Mouse (Mus musculus) forebrain, embryonic 13.5 days (tissue): ENCODE measurements around the gene Olfr1411. TPM values are rescaled to one million over a fixed set of nuclear protein-coding genes. Genes with fewer than 3 reads are reported as not detected.

Experiments used
- ATAC-seq: fragments of 200-750 bp; cut with Nextera tagmentation; 2 replicates; pipeline ENCODE4 v1.8.0; 2017
- H3K27ac ChIP-seq: fragments of 300-500 bp; sonication (generic); 2 replicates; pipeline ENCODE4 v1.5.1; 2015; ENCODE audit warnings: inconsistent platforms, mild to moderate bottlenecking, moderate library complexity
- H3K27me3 ChIP-seq: fragments of 300-500 bp; sonication (generic); 2 replicates; pipeline ENCODE4 v1.6.1; 2015; ENCODE audit warnings: mild to moderate bottlenecking, inconsistent platforms
- H3K36me3 ChIP-seq: fragments of 300-500 bp; sonication (generic); 2 replicates; pipeline ENCODE4 v1.6.1; 2015; ENCODE audit warnings: mild to moderate bottlenecking, inconsistent platforms; ENCODE audit not compliant: poor library complexity, severe bottlenecking
- H3K4me1 ChIP-seq: fragments of 300-500 bp; sonication (generic); 2 replicates; pipeline ENCODE4 v1.6.1; 2015; ENCODE audit warnings: inconsistent platforms
- H3K4me2 ChIP-seq: fragments of 300-500 bp; sonication (generic); 2 replicates; pipeline ENCODE4 v1.6.1; 2015; ENCODE audit warnings: inconsistent platforms, mild to moderate bottlenecking, moderate library complexity
- H3K4me3 ChIP-seq: fragments of 300-500 bp; sonication (generic); 2 replicates; pipeline ENCODE4 v1.5.1; 2015; ENCODE audit warnings: mild to moderate bottlenecking, inconsistent platforms
- H3K9ac ChIP-seq: fragments of 300-500 bp; sonication (generic); 2 replicates; pipeline ENCODE4 v1.6.1; 2015; ENCODE audit warnings: mild to moderate bottlenecking, inconsistent platforms
- H3K9me3 ChIP-seq: fragments of 300-500 bp; sonication (generic); replicated peaks from 2 replicates; pipeline ENCODE4 v1.6.1; 2016; ENCODE audit warnings: inconsistent platforms
- WGBS: fragments of 180-500 bp; shearing (Covaris S2); methylation state at CpG from one replicate; pipeline ENCODE4 v1.1.7; 2015; 5-methylcytosine and 5-hydroxymethylcytosine counted together
- polyA plus RNA-seq: library from polyadenylated mRNA; unstranded; fragments of >200 nt; fragmentation: Nextera tagmentation; extraction: Ambion mirVana; gene quantifications from 2 replicates; pipeline ENCODE4 v1.2.1, GENCODE M21; 2015

Olfr1411 gene
- polyA plus RNA-seq, 1 experiment from 2014 or later = not detected

- 1% methylated on average over 50 of the region's 50 CpGs for WGBS
- Histone ChIP-seq H3K36me3 (peaks cover 30% of the 10 kb centered on the region), H3K4me3 (peak within 1 kb of the TSS; percentile 96), H3K9ac (peak within 1 kb of the TSS; percentile 97), H3K9me3 (no peaks in the 10 kb centered on the region), H3K4me1 (peaks cover 23% of the 10 kb centered on the region), H3K27ac (peak within 1 kb of the TSS; percentile 57), H3K27me3 (0 out of 2 replicates have a peak, but pooled peaks cover 5% of the 10 kb centered on the region), H3K4me2 (peak within 1 kb of the TSS; percentile 99)
- ATAC-seq = peak; percentile 96
These were observed 47.5 kb downstream of the Olfr1411 start, which contains the start of gene Cops9 for GRCm38 (mm10) chr1:92641514-92642272. Gene Cops9 (minus strand): TSS chr1:92641985.

- 80% methylated on average over 4 of the region's 4 CpGs for WGBS
- no peaks in the 10 kb centered on the region for H3K9me3 ChIP-seq
- no peak overlapping the region for H3K9ac ChIP-seq
- no peak for ATAC-seq
- H3K4me1 ChIP-seq = peaks cover 31% of the 10 kb centered on the region
- H3K27me3 ChIP-seq = 0 out of 2 replicates have a peak, but pooled peaks cover 6% of the 10 kb centered on the region
- H3K27ac ChIP-seq = no peak overlapping the region
- H3K4me3 ChIP-seq = no peak overlapping the region
- no peak overlapping the region for H3K4me2 ChIP-seq
- peaks cover 10% of the 10 kb centered on the region; the same call in 1 of the 2 replicates for H3K36me3 ChIP-seq
These were observed 49.5 kb downstream of the Olfr1411 start for GRCm38 (mm10) chr1:92643691-92644090.

GRCm38 (mm10) chr1:92644916-92645315 lies 50.7 kb downstream of the Olfr1411 start:
- H3K27me3 ChIP-seq = 0 out of 2 replicates have a peak, but pooled peaks cover 6% of the 10 kb centered on the region
- ATAC-seq = no peak
- H3K36me3 ChIP-seq = no peaks in the 10 kb centered on the region
- no peak overlapping the region for H3K4me3 ChIP-seq
- no peaks in the 10 kb centered on the region for H3K9me3 ChIP-seq
- no peak overlapping the region for H3K4me2 ChIP-seq
- 83% methylated on average over 5 of the region's 5 CpGs for WGBS
- no peak overlapping the region for H3K9ac ChIP-seq
- H3K4me1 ChIP-seq = peaks cover 29% of the 10 kb centered on the region
- H3K27ac ChIP-seq = no peak overlapping the region

GRCm38 (mm10) chr1:92646111-92646510 lies 51.9 kb downstream of the Olfr1411 start:
- 0 out of 2 replicates have a peak, but pooled peaks cover 6% of the 10 kb centered on the region for H3K27me3 ChIP-seq
- ATAC-seq = no peak
- H3K4me3 ChIP-seq = no peak overlapping the region
- H3K27ac ChIP-seq = no peak overlapping the region
- no peak overlapping the region for H3K4me2 ChIP-seq
- H3K36me3 ChIP-seq = no peaks in the 10 kb centered on the region
- H3K9ac ChIP-seq = no peak overlapping the region
- WGBS = 54% methylated on average over 2 of the region's 2 CpGs
- H3K4me1 ChIP-seq = peaks cover 18% of the 10 kb centered on the region
- no peaks in the 10 kb centered on the region for H3K9me3 ChIP-seq

GRCm38 (mm10) chr1:92646601-92647000 lies 52.4 kb downstream of the Olfr1411 start:
- WGBS = 81% methylated on average over 7 of the region's 7 CpGs
- H3K36me3 ChIP-seq = no peaks in the 10 kb centered on the region
- peaks cover 21% of the 10 kb centered on the region for H3K4me1 ChIP-seq
- H3K4me3 ChIP-seq = no peak overlapping the region
- no peak overlapping the region for H3K27ac ChIP-seq
- ATAC-seq = no peak
- H3K9me3 ChIP-seq = no peaks in the 10 kb centered on the region
- H3K27me3 ChIP-seq = 0 out of 2 replicates have a peak, but pooled peaks cover 6% of the 10 kb centered on the region
- no peak overlapping the region for H3K9ac ChIP-seq
- no peak overlapping the region for H3K4me2 ChIP-seq

- 70% methylated on average over 4 of the region's 4 CpGs for WGBS
- Histone ChIP-seq H3K36me3 (no peaks in the 10 kb centered on the region), H3K9me3 (no peaks in the 10 kb centered on the region), H3K4me2 (no peak overlapping the region), H3K4me1 (peaks cover 22% of the 10 kb centered on the region), H3K27me3 (0 out of 2 replicates have a peak, but pooled peaks cover 6% of the 10 kb centered on the region), H3K27ac (no peak overlapping the region), H3K4me3 (no peak overlapping the region), H3K9ac (no peak overlapping the region)
- no peak for ATAC-seq
These were observed 52.8 kb downstream of the Olfr1411 start for GRCm38 (mm10) chr1:92647026-92647425.

Other genes starting within 250 kb of the Olfr1411 start
- gene Ndufa10, start 120.6 kb upstream of the Olfr1411 start, polyA plus RNA-seq = 262 and 301 TPM in 2 replicates
- not detected in 2 replicates for gene Olfr1416, start 109.3 kb upstream of the Olfr1411 start, polyA plus RNA-seq
- not detected in 2 replicates for gene Olfr1415, start 98.3 kb upstream of the Olfr1411 start, polyA plus RNA-seq
- gene Olfr1414, start 75.8 kb upstream of the Olfr1411 start, polyA plus RNA-seq = not detected in 2 replicates
- gene Olfr1413, start 23.1 kb upstream of the Olfr1411 start, polyA plus RNA-seq = not detected in 2 replicates
- gene Olfr1412, start 8.6 kb upstream of the Olfr1411 start, polyA plus RNA-seq = not detected in 2 replicates
- not detected in 2 replicates for gene Olfr1410, start 11.4 kb downstream of the Olfr1411 start, polyA plus RNA-seq
- gene Olfr12, start 23.4 kb downstream of the Olfr1411 start, polyA plus RNA-seq = not detected in 2 replicates
- gene Cops9, start 47.6 kb downstream of the Olfr1411 start, polyA plus RNA-seq = 542 and 587 TPM in 2 replicates
- 0.10 and 0.11 TPM in 2 replicates for gene Otos, start 54.4 kb downstream of the Olfr1411 start, polyA plus RNA-seq
- gene Gpc1, start 237.2 kb downstream of the Olfr1411 start, polyA plus RNA-seq = 115 and 117 TPM in 2 replicates